Mouse (Mus musculus): ENCODE results near the gene Ptov1.

Ptov1 gene

DNA sequence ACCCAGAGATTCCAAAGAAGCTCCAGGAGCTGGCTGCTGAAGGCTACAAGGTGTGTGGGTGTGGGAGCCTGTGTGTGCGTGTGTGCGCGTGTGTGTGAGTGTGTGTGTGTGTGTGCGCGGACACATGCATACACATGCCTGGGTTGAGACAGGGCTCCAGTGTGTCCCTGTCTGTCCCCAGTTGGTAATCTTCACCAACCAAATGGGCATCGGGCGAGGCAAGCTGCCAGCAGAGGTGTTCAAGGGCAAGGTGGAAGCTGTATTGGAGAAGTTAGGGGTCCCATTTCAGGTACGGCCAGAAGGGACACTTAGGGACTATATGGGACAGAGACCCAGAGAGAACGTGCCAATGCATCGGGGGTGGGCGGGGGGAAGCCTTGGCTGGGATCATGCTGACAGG lies 9.7 kb downstream of the Ptov1 start:
- no peak for DNase-seq (ENCODE audit: low read depth, low spot score)

- DNase-seq (ENCODE audit: low read depth, low spot score): no peak
Measured at GRCm38 (mm10) chr7:44857905-44858304, 11.7 kb downstream of the Ptov1 start.

GRCm38 (mm10) chr7:44857042-44857552 lies 12.5 kb downstream of the Ptov1 start, which contains the start of gene Pnkp:
Gene Pnkp, plus strand, starts transcription at chr7:44857139.
- DNase-seq (ENCODE audit: low read depth, low spot score): peak; percentile 88

- DNase-seq (ENCODE audit: low read depth, low spot score): no peak
Measured at GRCm38 (mm10) chr7:44856265-44856916, 13.2 kb downstream of the Ptov1 start.

- DNase-seq (ENCODE audit: low read depth, low spot score): no peak
Measured at GRCm38 (mm10) chr7:44855036-44855435, 14.6 kb downstream of the Ptov1 start.

DNA sequence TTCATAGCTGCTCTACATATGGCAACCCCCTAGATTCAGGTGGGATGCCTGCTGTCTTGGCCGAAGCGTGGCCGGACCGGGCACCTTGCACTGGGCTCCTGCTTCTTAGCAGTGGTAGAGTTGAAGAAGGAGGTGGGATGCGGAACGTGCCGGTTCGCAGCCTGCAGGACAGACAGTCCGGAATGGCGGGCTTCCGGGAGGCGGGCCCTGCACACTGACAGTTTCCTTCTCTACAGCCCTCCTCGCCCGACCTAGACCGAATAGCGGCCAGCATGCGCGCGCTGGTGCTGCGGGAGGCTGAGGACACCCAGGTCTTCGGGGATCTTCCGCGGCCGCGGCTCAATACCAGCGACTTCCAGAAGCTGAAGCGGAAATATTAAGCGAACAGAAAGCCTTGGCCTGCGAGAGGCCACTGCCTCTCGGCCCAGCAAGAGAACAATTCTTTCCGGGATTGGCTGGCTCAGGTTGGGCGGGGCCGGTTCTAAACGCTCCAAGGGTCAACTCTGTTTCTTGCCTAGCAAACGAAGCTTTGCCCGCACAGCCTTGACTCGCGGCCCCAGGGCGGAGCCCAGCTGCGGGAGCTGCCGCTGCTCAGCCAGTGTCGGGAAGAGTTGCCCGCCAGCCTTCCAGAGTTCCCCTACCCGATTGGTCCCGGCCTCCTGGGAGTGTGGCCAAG lies 15.1 kb downstream of the Ptov1 start:
- peak; percentile 70 for DNase-seq (ENCODE audit: low read depth, low spot score)

GRCm38 (mm10) chr7:44853596-44854355 lies 15.8 kb downstream of the Ptov1 start:
- no peak for DNase-seq (ENCODE audit: low read depth, low spot score)

DNA sequence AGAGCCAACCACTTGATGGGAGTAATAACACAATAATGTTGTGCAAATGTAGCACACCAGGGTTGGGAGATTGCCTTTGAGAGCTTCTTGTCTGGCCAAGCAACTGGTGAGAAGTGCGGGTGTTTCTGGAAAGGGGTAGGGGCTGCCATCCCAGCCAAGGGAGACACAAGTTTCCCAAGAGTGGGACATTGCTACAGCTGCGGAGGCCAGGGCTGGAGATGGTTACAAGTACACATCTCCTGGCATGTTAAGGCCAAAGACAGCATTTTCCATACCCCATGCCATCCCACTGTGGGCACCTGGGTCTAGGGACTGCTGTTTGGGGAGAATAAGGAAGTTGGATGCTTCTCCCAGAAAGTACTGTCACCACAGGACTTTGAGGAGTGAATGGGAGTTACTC lies 16.5 kb downstream of the Ptov1 start:
- DNase-seq (ENCODE audit: low read depth, low spot score): no peak

GRCm38 (mm10) chr7:44852259-44853027 lies 17.1 kb downstream of the Ptov1 start:
- DNase-seq (ENCODE audit: low read depth, low spot score): no peak

GRCm38 (mm10) chr7:44851625-44852234 lies 17.9 kb downstream of the Ptov1 start:
- no peak for DNase-seq (ENCODE audit: low read depth, low spot score)

GRCm38 (mm10) chr7:44850789-44851624 lies 18.6 kb downstream of the Ptov1 start:
- DNase-seq (ENCODE audit: low read depth, low spot score): no peak

DNA sequence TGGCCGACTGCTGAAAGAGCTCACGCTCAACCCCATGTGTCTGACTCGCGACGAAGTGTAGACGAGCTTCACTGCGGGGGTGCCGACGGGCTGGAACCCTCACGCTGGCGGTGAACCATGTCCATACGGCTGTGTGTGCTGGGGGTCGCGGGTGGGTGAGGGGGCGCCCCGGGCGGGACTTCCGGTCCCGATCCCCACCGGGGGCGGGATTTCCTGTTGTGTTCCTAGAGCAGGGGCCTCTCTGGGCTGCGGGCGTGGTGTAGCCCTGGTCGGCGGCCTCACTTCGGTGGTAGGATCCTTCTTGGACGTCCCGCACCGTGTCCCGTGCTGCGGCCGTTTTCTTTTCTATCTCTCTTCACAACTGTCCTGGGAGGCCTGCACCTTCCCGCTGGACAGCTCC lies 19.4 kb downstream of the Ptov1 start:
- peak; percentile 75 for DNase-seq (ENCODE audit: low read depth, low spot score)

- DNase-seq (ENCODE audit: low read depth, low spot score): peak; percentile 89
Measured at GRCm38 (mm10) chr7:44849416-44850111, 20.0 kb downstream of the Ptov1 start.

GRCm38 (mm10) chr7:44848561-44849415 lies 20.8 kb downstream of the Ptov1 start, which contains the start of the genes Akt1s1 and Tbc1d17:
Gene Akt1s1, plus strand, starts transcription at chr7:44848991.
Gene Tbc1d17, minus strand, starts transcription at chr7:44849079.
- DNase-seq (ENCODE audit: low read depth, low spot score): peak; percentile 100

DNA sequence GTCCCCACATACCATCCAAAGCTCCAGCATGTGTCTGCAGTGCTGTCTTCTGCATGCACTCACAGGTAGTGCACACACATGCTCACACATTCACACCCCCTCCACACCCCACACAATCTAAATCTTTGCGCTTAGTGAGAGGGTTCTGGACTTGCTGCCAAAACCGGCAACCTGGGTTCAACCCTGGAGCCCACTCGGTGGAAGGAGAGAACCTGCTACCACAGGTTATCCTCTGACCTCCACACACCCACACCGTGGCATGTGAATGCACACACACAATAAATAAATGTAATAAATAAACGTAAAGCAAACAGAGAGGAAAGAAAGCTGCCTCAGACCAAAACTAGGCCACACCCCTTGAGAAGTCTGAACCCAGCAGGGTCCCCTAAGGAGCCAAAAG lies 21.8 kb downstream of the Ptov1 start:
- no peak for DNase-seq (ENCODE audit: low read depth, low spot score)

- DNase-seq (ENCODE audit: low read depth, low spot score): no peak
Measured at GRCm38 (mm10) chr7:44846804-44847203, 22.8 kb downstream of the Ptov1 start.

- DNase-seq (ENCODE audit: low read depth, low spot score): no peak
Measured at GRCm38 (mm10) chr7:44845006-44845405, 24.6 kb downstream of the Ptov1 start.

- no peak for DNase-seq (ENCODE audit: low read depth, low spot score)
Measured at GRCm38 (mm10) chr7:44841825-44842463, 27.6 kb downstream of the Ptov1 start.

Data from forelimb bud, embryonic 11.5 days (tissue).